Comparison of ENCODE assay signal across 36 mouse cellular contexts in genomic region chr6:81668944-81669343, GRCm38 (mm10).
"Had no signal": no experiment of that assay in that cellular context is flagged by ENCODE, and none has a peak within 500 bp of the region (broad histone marks: within the 10 kb centered on the region; RNA-seq: fewer than 3 reads in every experiment).

No protein-coding gene starts in this region.

- H3K9me3 ChIP-seq: heart, embryonic 10.5 days; heart, embryonic 12.5 days; heart, embryonic 13.5 days; heart, embryonic 15.5 days; hindbrain, embryonic 10.5 days; hindbrain, embryonic 12.5 days; hindbrain, embryonic 13.5 days; hindbrain, embryonic 15.5 days; intestine, embryonic 15.5 days; kidney, embryonic 15.5 days had no signal

- H3K27me3 ChIP-seq: heart, embryonic 12.5 days; heart, embryonic 13.5 days; heart, embryonic 15.5 days; hindbrain, embryonic 12.5 days; hindbrain, embryonic 13.5 days; hindbrain, embryonic 15.5 days; intestine, embryonic 15.5 days; kidney, embryonic 15.5 days had no signal

- H3K4me3 ChIP-seq: heart, adult 2 months; heart, embryonic 10.5 days; heart, embryonic 12.5 days; heart, embryonic 13.5 days; heart, embryonic 15.5 days; hindbrain, embryonic 10.5 days; hindbrain, embryonic 12.5 days; hindbrain, embryonic 13.5 days; hindbrain, embryonic 15.5 days; intestine, embryonic 15.5 days; kidney, embryonic 15.5 days; layer of hippocampus, adult 2 months had no signal

- ATAC-seq: hindbrain, embryonic 16.5 days; hindbrain, postnatal 0 days; inflammation-experienced regulatory T-cells, adult 6 months; intestine, embryonic 15.5 days; intestine, embryonic 16.5 days; intestine, postnatal 0 days had no signal

- H3K4me2 ChIP-seq: heart, embryonic 11.5 days; heart, embryonic 12.5 days; heart, embryonic 13.5 days; heart, embryonic 15.5 days; hindbrain, embryonic 12.5 days; hindbrain, embryonic 13.5 days; hindbrain, embryonic 14.5 days; hindbrain, embryonic 15.5 days; intestine, embryonic 15.5 days; kidney, embryonic 15.5 days had no signal

- H3K9ac ChIP-seq: heart, embryonic 12.5 days; heart, embryonic 13.5 days; heart, embryonic 15.5 days; hindbrain, embryonic 12.5 days; hindbrain, embryonic 13.5 days; hindbrain, embryonic 14.5 days; hindbrain, embryonic 15.5 days; intestine, embryonic 15.5 days; kidney, embryonic 15.5 days had no signal

- H3K27ac ChIP-seq: heart, adult 2 months; heart, embryonic 10.5 days; heart, embryonic 13.5 days; heart, embryonic 15.5 days; hindbrain, embryonic 10.5 days; hindbrain, embryonic 12.5 days; hindbrain, embryonic 13.5 days; hindbrain, embryonic 14.5 days; hindbrain, embryonic 15.5 days; hindbrain, postnatal 0 days; intestine, embryonic 15.5 days; kidney, embryonic 15.5 days; kidney, postnatal 0 days; layer of hippocampus, adult 2 months had no signal

- DNase-seq: heart, adult 18-20 months; heart, adult 2 months; heart, postnatal 10 days; heart, postnatal 14 days; heart, postnatal 36 days; heart, postnatal 4 days; kidney, adult 11 months; kidney, adult 18-20 months; kidney, adult 2 months; kidney, adult 8-10 months; kidney, adult 9 months; kidney, postnatal 10 days; kidney, postnatal 14 days; kidney, postnatal 25 days; kidney, postnatal 36 days; kidney, postnatal 4 days; layer of hippocampus, adult 9-11 months had no signal

- H3K36me3 ChIP-seq: heart, embryonic 10.5 days; heart, embryonic 12.5 days; heart, embryonic 13.5 days; heart, embryonic 15.5 days; hindbrain, embryonic 10.5 days; hindbrain, embryonic 12.5 days; hindbrain, embryonic 13.5 days; hindbrain, embryonic 15.5 days; intestine, embryonic 15.5 days; kidney, embryonic 15.5 days had no signal

- H3K4me1 ChIP-seq: heart, embryonic 10.5 days; hindbrain, embryonic 10.5 days; hindbrain, embryonic 12.5 days; hindbrain, embryonic 13.5 days; hindbrain, embryonic 15.5 days; intestine, embryonic 15.5 days; kidney, embryonic 15.5 days had no signal
